Mouse (Mus musculus): ENCODE measurements around the gene Mras.

The Mras gene

DNA sequence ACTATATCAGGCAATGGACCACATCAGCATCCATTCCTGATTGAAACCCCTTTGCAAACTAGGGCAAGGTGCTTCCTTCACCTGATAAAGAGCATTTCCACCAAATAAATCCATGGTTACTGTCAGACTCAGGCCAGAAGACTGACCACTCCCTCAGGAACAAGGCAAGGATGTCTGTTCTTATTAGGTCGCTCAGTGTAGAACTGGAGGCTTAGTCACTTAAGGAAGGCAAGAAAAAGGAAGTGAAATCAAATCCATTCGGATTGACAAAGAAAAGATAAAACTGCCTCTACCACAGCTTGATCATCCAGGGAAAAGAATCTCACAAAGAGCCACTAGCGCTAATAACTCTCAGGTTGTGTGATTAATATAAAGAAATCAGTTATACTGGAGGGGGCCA, 27.9 kb downstream of the Mras start:
- no peak for DNase-seq

DNA sequence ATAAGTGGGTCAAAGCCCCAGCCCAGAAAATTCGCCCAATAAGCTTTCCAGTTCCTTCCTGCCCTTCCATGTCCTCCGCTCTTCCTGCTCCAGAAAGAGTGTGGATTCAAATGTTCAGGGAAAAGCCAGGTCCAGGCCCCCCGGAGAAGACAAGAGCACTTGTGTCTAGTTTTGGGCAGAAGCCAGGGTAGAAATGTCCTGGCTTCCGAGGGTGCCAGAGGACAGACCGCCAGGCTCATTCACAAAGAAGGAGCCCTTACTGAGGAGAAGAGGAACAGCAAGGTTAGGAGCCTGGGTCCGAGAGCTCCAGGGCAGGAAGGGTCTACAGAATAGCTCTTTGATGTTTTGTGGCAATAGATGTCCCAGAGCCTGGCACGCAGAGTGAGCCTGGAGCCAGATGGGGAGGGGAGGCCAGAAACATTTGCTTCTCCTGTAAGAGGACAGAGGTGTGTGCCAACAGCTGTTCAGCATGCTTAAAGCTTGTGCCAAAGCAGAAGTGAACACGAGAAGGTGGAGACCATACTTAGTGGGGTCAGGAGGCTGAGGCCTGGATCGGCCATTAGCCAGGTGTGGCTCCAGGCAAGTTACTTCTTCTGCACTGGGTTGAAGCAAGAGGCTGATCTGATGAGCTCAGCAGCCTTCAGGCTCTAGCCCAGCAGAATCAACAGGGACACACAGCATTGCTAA, 35.8 kb downstream of the Mras start:
- DNase-seq = no peak

DNA sequence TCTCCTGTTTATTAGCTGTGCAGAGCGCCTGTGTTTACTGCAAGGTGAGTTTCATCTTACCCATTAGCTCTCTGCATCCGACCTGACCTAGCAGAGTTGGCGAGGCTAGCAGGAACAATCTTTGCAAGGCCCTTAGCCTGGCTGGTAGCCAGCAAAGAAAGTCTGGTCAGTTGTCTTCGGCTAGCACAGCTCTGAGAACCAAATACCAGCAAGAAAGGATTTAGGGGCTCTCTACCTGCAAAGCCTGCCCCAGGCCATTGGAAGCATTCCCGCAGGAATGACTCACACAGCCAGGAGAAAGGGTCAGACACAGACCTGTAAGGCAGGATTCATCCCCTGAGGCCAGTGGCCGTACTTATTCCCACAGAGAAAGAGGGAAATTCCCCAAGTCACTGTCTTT, 36.4 kb downstream of the Mras start:
- peak; percentile 46 to 51 for DNase-seq

DNA sequence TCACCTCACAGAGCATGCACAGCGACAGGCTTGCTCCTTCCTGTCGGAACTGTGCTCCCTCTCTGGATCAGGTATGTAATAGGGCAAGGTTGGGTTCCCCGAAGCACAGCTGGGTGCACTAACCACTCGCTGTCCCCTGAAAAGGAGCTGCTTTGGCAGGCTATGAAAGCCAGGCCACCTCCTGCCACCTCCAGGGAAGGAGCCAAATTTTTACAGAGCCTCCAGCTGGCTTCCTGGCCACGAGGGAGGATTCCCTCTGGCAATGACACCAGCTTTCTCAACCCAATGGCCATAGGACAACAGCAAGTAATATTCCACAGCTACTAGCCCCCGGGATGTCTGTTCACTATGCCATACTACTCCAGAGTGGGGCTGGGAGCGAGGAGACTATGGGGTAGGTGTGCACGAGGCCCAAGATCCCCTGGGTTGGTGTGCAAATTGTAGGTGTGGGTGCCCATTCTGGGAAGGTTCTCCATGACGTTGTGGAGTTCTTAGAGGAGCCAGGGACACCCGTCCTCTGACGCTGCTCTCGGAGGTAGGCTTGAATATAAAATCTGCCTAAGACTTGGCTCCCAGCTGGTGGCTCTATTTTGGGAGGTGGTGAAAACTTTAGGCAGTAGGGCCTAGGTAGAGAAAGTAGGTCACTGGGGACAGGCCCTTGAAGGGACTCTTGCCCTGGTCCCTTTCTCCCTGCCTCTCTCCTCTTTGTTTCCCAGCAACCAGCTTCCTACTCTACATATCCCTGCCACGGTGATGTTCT, 39.9 kb downstream of the Mras start:
- DNase-seq = peak; percentile 37 to 50

DNA sequence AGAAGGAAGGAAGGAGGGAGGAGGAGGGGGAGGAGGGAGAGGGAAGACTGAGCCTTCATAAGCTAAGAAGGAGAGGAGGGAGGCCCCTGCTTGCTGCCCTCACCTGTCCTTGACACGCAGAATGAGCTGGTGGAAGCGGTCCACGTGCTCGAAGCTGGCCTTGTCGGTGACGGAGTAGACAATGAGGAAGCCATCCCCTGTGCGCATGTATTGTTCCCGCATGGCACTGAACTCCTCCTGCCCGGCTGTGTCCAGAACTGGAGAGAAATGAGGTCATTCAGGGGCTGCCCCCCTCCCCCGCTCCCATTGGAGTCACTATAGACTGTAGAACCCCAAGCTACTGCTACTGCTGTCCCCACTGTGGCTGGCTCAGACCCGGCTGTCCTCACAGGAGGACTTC, 42.8 kb downstream of the Mras start:
- DNase-seq = no peak

DNA sequence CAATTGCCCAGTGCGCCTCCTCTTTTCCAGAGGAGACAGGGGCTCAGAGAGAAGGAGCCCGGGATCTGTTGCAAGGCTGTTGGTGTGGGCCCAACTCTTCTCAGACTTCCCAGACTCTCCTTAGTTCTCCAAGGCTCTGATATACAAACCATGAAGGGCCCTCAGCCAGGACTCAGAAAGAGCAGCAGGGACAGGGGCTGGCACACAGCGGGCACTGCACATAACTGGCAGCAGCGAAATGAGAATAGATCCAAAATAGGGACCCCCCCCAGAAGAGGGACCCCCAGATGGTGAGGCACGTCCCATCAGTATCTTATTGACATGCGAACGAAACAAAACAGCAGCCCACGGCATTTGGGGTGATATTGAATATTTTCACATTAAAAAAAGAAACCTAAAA, 44.0 kb downstream of the Mras start:
- DNase-seq = no peak

DNA sequence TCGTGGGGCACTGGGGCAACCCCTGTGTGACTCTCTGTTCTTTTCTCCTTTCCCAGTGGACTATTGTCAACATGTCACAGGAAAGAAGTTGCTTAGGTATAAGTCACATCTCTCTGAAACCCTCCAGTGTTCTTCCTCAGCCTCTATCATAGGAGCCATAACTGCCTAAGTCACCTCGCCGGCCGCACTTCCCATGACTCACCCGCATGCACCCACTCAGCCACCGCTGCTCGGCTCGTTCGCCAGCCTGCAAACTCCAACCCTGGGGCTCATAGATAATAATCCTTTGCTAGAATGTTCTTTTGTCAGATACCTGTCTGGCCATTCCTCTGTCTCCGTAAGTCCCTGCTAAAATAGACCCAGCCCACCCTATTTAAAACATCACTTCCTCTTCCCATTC, 45.6 kb downstream of the Mras start:
- no peak for DNase-seq

DNA sequence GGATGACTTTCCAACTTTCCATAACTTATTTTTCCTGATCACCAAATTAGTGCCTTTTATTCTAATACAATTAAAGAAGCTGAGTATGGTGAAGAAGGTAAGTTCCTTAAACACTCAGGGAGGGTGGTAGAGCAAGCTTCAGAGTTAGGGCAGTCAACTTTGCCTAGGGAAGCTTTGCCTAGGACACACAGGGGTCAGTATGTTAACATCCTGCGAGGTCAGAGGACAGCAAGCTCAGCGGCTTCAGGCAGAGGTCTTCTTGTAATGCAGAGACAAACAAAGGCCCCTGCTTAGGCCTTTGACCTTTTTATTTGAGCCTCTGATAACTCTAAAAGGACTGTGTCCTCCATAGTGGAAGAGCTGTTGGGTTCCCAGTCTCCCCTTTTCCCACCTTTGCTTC, 46.5 kb downstream of the Mras start:
- no peak for DNase-seq

DNA sequence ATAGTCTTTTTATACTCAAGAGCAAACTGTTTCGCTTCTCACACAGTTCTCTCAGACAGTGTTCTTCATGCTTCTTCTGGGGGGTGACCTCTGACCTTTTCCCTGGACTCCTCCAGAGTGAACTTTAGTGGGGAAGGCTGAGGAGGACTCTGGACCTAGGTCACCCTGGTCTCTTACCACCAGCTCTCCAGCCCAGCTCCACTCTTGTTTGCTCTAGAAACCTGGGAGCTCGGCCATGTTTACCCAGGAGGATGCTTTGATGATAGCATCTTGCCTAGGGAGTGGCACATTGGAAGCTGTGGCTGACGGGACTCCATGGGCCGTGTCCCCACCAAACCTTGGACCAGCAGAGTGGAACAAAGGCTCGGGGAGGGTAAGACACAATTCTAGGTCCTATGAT, 47.0 kb downstream of the Mras start:
- DNase-seq = no peak

DNA sequence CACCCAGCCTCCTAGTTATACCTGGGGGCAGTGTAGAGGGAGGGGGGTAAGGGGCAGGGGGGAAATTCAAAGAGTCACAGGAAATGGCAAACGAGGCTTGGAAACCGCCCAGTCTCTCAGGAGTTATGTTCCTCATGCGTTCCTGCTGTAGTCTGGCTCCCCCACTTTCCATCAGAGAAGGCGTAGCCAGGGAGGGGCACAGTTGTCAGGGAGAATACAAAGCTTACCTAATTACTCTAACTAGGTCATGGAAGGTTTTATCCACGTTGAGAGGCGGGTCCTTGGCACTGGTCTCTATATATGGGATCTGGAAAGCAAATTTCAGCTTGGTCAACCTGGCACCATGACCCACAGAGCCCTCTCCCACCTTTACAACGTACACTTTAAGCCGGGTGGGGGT, 47.7 kb downstream of the Mras start:
- DNase-seq = no peak

DNA sequence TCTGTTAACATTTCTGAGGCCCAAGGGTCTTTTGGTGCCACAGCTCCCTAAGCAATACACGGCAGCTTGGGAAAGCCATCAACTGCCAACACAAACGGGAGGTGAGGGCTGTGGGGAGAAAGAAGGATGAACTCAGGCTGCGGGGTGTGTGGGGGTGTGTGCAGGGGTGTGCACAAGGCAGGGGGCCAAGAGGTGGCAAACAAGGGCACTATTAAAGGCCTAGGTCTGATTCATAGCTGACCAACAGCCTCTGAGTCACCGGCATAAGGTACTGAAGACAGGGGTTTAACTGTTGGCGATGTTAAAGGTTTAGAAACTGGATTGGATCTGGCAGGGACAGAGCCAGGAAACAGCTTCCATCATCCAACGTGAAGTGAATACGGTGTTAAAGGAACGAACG, 48.3 kb downstream of the Mras start:
- DNase-seq = no peak

DNA sequence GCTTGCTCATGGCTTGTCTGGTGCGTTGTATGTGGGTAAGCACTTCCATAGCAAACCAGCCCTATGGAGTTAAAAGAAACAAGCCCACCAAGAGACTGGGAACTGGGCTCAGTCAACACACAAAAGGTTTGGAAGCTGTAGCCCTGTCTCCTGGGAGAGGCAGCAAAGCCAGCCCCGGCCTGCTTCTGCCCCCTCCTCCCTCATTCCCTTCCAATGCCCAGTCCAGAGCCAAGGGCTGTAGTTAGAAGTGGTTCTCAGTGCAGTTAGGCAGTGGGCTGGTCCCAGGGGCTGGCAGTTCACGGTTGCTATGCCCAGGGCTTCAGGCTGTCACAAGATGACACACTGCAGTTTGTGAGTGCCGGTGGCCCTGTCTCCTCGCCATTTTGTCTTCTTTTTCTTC, 49.1 kb downstream of the Mras start:
- no peak for DNase-seq

DNA sequence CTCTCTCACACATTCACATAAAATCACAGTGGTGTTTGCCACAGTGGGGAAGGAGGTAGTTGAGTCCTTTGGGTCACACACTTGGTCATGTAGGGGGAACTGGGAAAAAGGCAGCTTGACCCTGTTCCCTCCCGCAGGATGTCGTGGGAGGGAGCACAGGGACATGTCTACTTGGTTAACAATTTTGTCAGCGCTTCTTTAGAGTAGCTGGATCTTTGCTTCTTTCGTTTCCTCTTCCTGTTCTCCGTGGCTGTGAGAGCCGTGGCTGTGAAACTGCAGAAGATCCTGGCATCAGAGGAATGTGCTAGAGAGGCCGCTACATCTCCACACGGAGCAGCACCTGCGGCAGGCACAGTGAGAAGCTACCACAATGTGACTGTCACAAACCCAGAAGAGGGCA, 54.6 kb downstream of the Mras start:
- no peak for DNase-seq

DNA sequence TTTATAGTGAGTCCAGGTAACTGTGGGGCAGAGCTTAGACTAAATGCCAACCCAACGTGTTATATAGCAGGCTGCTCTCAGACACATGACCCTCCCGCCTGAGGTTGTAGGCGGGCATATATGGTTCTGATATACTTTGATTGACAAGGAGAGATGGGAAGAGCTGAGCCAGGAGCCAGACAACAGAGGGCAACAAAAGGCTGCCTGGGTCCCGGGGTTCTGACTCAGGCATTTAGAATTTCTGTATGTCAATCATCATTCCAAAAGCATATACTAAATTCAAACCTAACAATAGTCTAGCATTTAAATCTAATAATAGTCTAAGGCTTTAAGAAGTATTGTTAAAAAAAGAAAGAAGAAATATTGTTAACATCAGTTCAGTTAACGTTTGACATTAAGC, 58.0 kb downstream of the Mras start:
- no peak for DNase-seq

DNA sequence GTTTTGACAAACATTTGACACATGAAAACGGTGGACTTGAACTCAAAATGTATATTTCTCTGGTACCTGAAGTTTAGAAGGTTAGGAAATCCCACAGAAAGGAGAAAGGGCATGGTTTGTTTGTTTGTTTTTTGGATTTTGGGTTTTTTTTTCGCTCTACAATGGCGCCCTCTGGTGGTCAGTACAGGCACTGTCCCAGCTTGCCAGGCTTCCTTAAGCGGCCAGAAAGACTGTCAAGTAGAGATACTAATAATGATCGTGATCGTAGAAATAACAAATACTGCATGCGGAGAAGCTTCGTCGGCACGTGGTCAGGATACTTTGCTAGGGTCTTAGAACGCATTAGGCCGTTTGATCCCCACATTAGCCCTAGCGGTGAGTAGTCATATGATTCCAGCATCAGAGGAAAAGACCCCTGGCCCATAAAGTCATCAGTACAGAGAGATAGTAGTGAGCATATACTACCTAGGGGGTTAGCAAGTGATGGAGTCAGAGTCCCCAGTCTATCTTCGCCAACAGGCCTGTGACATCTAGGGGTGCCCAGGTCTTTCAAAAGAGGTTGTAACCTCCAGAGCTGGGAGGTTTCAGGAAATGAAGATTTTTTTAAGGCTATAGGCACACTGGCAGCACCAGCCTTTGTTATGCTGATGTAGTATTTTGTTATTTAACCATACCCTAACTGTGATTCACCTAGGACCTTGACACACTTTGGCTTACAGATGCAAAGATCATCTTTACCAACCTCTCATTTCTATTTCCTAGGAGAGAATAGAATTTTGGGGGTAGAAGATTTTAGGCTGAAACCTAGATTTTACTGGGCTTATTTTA, 60.4 kb downstream of the Mras start:
- DNase-seq = peak; percentile 60 to 70

DNA sequence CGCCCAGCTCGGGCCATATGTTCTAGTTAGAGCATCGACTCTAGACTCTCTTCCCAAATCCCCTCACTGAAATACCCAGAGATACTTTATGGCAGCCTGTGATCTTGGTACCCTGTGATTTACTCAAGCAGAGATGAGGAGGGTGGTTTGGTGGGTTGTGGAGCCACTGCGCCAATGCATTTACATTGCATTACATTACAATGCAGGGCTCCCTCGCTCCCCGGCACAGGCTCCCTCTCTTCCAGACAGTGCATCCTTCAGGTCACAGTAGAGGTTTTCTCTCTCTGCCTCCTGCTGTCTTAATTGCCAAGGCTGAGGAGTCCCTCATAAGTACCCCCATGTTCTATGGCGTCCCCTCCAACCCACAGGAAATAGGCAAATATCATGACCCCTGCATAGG, 68.8 kb downstream of the Mras start:
- DNase-seq = no peak

DNA sequence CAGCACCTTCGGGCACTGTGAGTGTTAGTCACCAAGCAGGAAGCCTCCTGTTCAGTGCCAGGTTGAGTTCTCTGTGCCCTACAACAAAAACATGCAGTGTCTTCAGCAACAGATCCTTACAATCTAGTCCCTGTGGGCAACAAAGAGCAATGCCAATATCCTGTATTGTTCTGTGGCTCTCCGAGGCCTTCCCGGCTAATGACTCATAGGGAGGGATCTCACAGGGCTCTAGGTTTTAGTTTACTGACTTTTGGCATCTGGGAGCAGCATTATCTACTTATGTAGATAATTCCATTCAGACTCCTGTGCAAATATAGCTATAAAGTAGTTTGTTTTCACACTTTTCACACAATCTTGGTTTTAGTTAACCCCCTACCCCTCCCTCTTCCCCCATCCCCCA, 71.3 kb downstream of the Mras start:
- DNase-seq = no peak

DNA sequence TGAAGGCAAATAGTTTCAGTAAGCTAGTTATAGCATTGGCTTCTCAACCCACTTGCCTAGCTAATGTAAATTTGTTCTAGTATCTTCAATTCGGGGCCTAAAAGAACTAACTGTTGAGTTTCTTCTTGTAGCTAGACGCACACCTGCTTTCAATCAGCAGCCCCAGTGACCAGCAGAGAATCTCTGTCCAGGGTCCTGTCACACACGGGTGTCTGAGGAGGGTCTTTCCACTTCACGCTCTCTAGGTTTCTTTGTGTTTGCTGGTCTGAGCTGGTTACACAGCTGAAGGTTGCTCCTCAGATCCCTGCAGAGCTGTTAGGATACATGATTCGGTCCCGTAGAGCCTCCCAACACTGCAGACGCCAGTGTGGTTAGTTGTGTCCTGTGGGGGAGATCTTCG, 74.1 kb downstream of the Mras start:
- DNase-seq = no peak

DNA sequence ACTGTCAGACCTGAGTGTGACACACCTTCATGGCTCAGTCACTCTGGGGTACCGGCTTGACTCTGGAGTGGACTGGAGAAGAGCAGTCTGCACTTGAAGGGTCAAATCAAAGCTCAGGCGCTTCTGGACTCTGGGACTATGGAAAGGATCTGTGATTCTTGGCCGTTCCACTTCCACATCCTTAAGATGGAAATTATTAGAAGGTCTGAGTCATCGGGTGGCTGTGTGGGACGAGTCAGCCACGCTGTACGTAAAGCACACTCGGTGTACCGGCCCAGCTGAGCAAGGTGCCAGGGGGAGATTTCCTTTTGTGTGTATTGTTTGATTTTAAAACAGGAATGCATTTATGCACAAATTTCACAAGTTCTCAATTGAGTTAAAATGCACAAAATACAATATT, 75.2 kb downstream of the Mras start:
- no peak for DNase-seq

DNA sequence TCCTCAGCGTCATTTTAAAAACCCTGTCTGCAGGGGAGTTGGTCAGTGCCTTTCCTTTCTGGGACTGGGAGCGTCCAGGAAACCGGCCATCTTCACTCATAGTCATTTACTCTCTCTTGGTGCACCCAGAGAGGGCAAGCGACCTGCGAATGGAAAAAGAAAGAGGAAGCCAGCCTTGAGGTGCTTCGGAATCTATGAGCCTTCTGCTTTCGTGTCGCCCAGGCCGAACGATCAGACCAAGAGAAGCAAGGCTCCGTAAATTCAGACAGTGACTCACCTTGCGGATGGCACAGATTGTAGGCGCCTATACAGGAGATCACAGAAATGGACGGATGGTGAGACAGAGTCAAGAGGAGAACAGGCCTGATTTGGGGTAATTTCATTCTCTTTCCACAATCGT, 78.2 kb downstream of the Mras start:
- DNase-seq = no peak

DNA sequence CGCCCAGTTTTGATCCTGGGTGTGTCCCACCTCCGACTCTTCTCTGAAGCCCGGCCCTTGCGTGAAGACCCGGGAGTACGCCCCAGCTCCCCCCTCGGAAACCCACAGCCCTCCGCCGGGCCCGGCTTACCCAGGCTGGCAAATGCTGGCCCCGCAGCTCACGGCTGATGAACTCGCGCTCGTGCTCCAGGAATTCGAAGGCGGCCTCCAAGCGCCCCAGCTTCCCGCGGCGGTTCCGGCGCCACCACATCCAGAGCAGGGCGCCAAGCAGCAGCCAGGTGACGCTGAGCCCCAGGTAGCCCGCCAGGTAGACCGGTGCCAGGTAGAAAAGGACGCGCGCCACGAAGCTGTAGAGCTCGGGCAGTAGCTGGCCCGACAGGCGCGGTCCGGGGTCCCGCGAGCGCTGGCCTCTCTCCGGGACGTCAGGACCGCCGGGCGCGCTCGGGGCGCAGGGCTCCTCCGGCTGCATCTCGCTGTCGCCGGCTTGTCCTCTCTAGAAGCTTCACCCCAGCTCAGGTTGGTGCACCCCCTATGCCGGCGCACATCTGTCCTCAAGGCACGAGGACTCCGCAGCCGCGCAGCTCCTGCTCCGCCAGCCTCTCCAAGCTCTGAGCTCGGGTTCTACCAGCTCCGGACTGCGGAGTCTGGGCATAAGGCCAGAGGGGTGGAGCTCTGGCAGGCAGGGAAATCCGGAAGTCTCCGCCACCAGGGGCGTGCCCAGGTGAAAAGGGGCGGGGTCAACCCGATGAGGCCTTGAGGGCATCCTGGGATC, 79.1 kb downstream of the Mras start, which contains the start of gene Esyt3:
Gene Esyt3, minus strand, starts transcription at position 637 of the 772 bp plus-strand sequence.
- DNase-seq = peak; percentile 26 to 44

DNA sequence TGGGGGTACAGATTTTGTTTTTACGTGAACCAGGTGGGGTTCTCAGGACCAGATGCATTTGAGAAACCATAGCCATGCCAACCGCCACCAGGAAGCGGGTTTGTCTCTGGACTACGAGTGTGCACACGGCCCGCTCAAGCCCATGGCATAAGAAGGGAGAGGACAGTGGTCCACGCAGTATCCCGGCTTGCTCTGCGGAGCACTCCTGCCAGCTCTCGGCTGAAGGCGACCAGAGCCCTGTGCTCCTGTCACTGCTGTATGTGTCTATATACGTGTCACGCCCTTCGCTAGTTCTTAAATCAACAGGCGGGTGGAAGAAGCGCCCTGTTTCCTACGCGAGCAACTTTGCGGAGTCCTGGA, 79.6 kb downstream of the Mras start:
- no peak for DNase-seq

DNA sequence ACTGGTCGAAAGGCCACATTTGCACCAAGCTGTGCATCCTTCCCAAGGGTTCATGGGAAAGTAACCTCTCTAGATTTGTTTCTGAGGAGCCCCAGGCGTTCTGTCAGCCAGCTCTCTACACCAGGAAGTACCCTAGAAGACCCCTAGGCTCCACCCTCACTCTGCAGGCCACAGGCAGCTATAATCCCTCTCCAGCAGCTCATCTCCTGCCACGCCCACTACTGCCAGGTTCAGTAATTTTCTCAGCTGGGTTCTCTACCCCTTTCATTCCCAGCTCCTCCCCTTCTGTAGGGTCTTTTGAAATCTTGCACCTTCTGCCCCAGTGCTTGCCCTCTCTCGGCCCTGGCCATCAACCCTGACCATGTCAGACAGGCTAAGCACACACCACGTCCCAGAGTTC, 81.2 kb downstream of the Mras start:
- no peak for DNase-seq
